Mouse (Mus musculus) limb, embryonic 14.5 days (tissue): ENCODE measurements around the gene Kcne1. TPM values are rescaled to one million over a fixed set of nuclear protein-coding genes. Genes with fewer than 3 reads are reported as not detected.

Source experiments
- ATAC-seq: fragments of 200-750 bp; cut with Nextera tagmentation; 2 replicates; pipeline ENCODE4 v1.8.0; 2017; ENCODE audit warnings: low read depth, moderate number of reproducible peaks, moderate TSS enrichment; ENCODE audit not compliant: low FRiP score
- DNase-seq: peaks from one replicate; pipeline ENCODE4 v3.0.0-alpha.2; 2015; ENCODE audit warnings: low spot score
- H3K27ac ChIP-seq: fragments of 300-500 bp; sonication (generic); replicated peaks from 2 replicates; pipeline ENCODE4 v1.5.1; 2014; ENCODE audit warnings: low read depth, mild to moderate bottlenecking, low read length, moderate library complexity, mixed read lengths
- H3K27me3 ChIP-seq: fragments of 300-500 bp; sonication (generic); 2 replicates; pipeline ENCODE4 v1.6.1; 2014; ENCODE audit warnings: low read length, mixed read lengths; ENCODE audit not compliant: control insufficient read depth, insufficient read depth
- H3K36me3 ChIP-seq: fragments of 300-500 bp; sonication (generic); 2 replicates; pipeline ENCODE4 v1.6.1; 2014; ENCODE audit warnings: mild to moderate bottlenecking, low read length, moderate library complexity, mixed read lengths; ENCODE audit not compliant: control insufficient read depth, insufficient read depth
- H3K4me1 ChIP-seq: fragments of 300-500 bp; sonication (generic); 2 replicates; pipeline ENCODE4 v1.6.1; 2014; ENCODE audit warnings: antibody characterized with exemption, low read length, mixed read lengths; ENCODE audit not compliant: control insufficient read depth, insufficient read depth
- H3K4me2 ChIP-seq: fragments of 300-500 bp; sonication (generic); replicated peaks from 2 replicates; pipeline ENCODE4 v1.6.1; 2014; ENCODE audit warnings: low read depth, mild to moderate bottlenecking, low read length, moderate library complexity; ENCODE audit not compliant: severe bottlenecking
- H3K4me3 ChIP-seq: fragments of 300-500 bp; sonication (generic); replicated peaks from 2 replicates; pipeline ENCODE4 v1.5.1; 2014; ENCODE audit warnings: low read length
- H3K9ac ChIP-seq: fragments of 300-500 bp; sonication (generic); 2 replicates; pipeline ENCODE4 v1.6.1; 2014; ENCODE audit warnings: mild to moderate bottlenecking, low read depth, low read length, moderate library complexity; ENCODE audit not compliant: severe bottlenecking
- H3K9me3 ChIP-seq: fragments of 300-500 bp; sonication (generic); 2 replicates; pipeline ENCODE4 v1.6.1; 2016; ENCODE audit warnings: low read length; ENCODE audit not compliant: control insufficient read depth
- POLR2A ChIP-seq: fragments of 200-500 bp; IDR thresholded peaks from 2 replicates; pipeline ENCODE4 v1.8.0; 2012; ENCODE audit warnings: inconsistent platforms, mild to moderate bottlenecking, moderate library complexity, borderline replicate concordance; ENCODE audit not compliant: insufficient read depth, insufficient read length; ENCODE audit errors: extremely low read depth
- WGBS: fragments of 180-500 bp; shearing (Covaris S2); extraction: QIAGEN DNeasy Blood & Tissue Kit; methylation state at CpG from one replicate; pipeline ENCODE4 v1.1.7; 2014; 5-methylcytosine and 5-hydroxymethylcytosine counted together
- polyA plus RNA-seq, 2 experiments: library from polyadenylated mRNA; depleted of rRNA in 1 of 2; stranded (reverse) in 1 of 2; unstranded in 1 of 2; fragments of >200 nt; fragmentation: Nextera tagmentation in 1 of 2; extraction: Ambion mirVana in 1 of 2; gene quantifications; 2 replicates each; pipeline versions ENCODE4 v1.2.1 to v1.2.3; 2012 to 2014

Kcne1 gene
- polyA plus RNA-seq, 2 experiments: 0.08 TPM; not detected in 1

GRCm38 (mm10) chr16:92330966-92331365 is 28.3 kb downstream of the Kcne1 start:
- Histone ChIP-seq H3K4me2 (no peak overlapping the region), H3K4me3 (no peak overlapping the region), H3K9me3 (no peaks in the 10 kb centered on the region), H3K27ac (no peak overlapping the region), H3K4me1 (no peaks in the 10 kb centered on the region), H3K9ac (no peak overlapping the region), H3K27me3 (no peaks in the 10 kb centered on the region), H3K36me3 (no peaks in the 10 kb centered on the region)
- 75% methylated on average over 5 of the region's 5 CpGs for WGBS
- no peak for DNase-seq
- no peak for ATAC-seq
- TF ChIP-seq POLR2A: no peak

- H3K4me2 ChIP-seq: no peak overlapping the region
- no peak overlapping the region for H3K9ac ChIP-seq
- H3K36me3 ChIP-seq: no peaks in the 10 kb centered on the region
- H3K27me3 ChIP-seq: no peaks in the 10 kb centered on the region
- no peak overlapping the region for H3K27ac ChIP-seq
- 77% methylated on average over 10 of the region's 10 CpGs for WGBS
- no peaks in the 10 kb centered on the region; the same call in 1 of the 2 replicates for H3K4me1 ChIP-seq
- H3K9me3 ChIP-seq: no peaks in the 10 kb centered on the region
- TF ChIP-seq POLR2A: no peak
- no peak overlapping the region for H3K4me3 ChIP-seq
- ATAC-seq (no peak), DNase-seq (no peak)
These were observed 31.4 kb downstream of the Kcne1 start for GRCm38 (mm10) chr16:92327911-92328310.

- no peak for ATAC-seq
- no peak for DNase-seq
- Histone ChIP-seq H3K36me3 (no peaks in the 10 kb centered on the region), H3K9me3 (no peaks in the 10 kb centered on the region), H3K27ac (no peak overlapping the region), H3K9ac (no peak overlapping the region), H3K4me1 (no peaks in the 10 kb centered on the region; the same call in 1 of the 2 replicates), H3K4me2 (no peak overlapping the region), H3K4me3 (no peak overlapping the region), H3K27me3 (no peaks in the 10 kb centered on the region)
- WGBS: 29% methylated on average over 1 of the region's 1 CpGs
- no peak for TF ChIP-seq POLR2A
These were observed 34.2 kb downstream of the Kcne1 start for GRCm38 (mm10) chr16:92325062-92325406.

- H3K9me3 ChIP-seq: no peaks in the 10 kb centered on the region
- no peak overlapping the region for H3K4me2 ChIP-seq
- 62% methylated on average over 7 of the region's 7 CpGs for WGBS
- H3K27me3 ChIP-seq: no peaks in the 10 kb centered on the region
- H3K27ac ChIP-seq: no peak overlapping the region
- no peaks in the 10 kb centered on the region; the same call in 1 of the 2 replicates for H3K4me1 ChIP-seq
- H3K36me3 ChIP-seq: no peaks in the 10 kb centered on the region
- no peak overlapping the region for H3K4me3 ChIP-seq
- ATAC-seq (no peak), DNase-seq (no peak)
- H3K9ac ChIP-seq: no peak overlapping the region
- TF ChIP-seq POLR2A: no peak
These were observed 34.8 kb downstream of the Kcne1 start for GRCm38 (mm10) chr16:92324309-92325061.

- no peak for ATAC-seq
- no peak within 1 kb of the TSS for H3K27ac ChIP-seq
- 92% methylated on average over 8 of the region's 8 CpGs for WGBS
- no peaks in the 10 kb centered on the region for H3K36me3 ChIP-seq
- no peaks in the 10 kb centered on the region for H3K27me3 ChIP-seq
- H3K9me3 ChIP-seq: no peaks in the 10 kb centered on the region
- no peak within 1 kb of the TSS for H3K9ac ChIP-seq
- DNase-seq: no peak
- H3K4me2 ChIP-seq: no peak within 1 kb of the TSS
- H3K4me3 ChIP-seq: no peak within 1 kb of the TSS
- no peaks in the 10 kb centered on the region; the same call in 1 of the 2 replicates for H3K4me1 ChIP-seq
- TF ChIP-seq POLR2A: no peak
These were observed 37.9 kb downstream of the Kcne1 start, which contains the start of gene Fam243 for GRCm38 (mm10) chr16:92321341-92321740. TSS of gene Fam243 (minus strand) at chr16:92321441.
